Mouse (Mus musculus) WW6 (cell line): ENCODE measurements around the gene Abhd16a.

ENCODE experiments used
- DNase-seq: peaks from one replicate; pipeline ENCODE4 v3.0.0-alpha.2; 2013; ENCODE audit warnings: low read depth, low spot score

The Abhd16a gene

DNA sequence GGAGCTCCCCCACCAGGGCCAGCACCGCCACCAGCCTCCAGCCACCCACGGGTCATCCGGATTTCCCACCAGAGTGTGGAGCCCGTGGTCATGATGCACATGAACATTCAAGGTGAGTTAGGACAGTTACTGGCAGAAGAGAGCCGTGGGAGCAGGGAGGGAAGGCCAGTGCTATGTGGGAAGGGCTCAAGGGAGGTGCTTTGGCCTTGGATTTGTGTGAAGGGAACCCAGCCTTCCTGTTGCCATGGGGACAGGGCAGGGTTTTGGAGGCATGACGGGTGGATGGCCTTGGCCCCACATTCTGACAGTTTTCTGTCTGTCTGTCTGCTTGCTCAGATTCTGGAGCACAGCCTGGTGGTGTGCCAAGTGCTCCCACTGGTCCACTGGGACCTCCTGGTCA, 52.9 kb downstream of the Abhd16a start:
- DNase-seq, result no peak

DNA sequence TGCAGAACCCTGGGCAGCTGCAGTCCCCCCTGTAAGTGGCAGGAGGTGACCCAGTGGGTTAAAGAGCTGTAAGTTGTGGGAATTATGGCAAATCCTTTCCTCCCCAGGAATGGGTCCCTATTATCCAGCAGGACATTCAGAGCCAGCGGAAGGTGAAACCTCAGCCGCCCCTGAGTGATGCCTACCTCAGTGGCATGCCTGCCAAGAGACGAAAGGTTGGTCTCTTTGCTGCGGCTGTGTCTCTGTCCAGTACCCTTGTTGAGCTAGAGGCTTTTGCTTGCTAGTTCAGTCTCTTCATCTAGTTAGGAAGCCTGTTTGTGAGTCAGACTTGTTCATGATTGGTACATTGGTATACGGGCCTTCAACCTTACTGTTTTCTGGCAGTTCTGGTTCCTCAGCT, 57.1 kb downstream of the Abhd16a start:
- no peak for DNase-seq

- DNase-seq, result no peak
Measured at GRCm38 (mm10) chr17:35147348-35147747, 58.3 kb downstream of the Abhd16a start.

- DNase-seq, result no peak
Measured at GRCm38 (mm10) chr17:35147922-35148639, 59.0 kb downstream of the Abhd16a start.

DNA sequence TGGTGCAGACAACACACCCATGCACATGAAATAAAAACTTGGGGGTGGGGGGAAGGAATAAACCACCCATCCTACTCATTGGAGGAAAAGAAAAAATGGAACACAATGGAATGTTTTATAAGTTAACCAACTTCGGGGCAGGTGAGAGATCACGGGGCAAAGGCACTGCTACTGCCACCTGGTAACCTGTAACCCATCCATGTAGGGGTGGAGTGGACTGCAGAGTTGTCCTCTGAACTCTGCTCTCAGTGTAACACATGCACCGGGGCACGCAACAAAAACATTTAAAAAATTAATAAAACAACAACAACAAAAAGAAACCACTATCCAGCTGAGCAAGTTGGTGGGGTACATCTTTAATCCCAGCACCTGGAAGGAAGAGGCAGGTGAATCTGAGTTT, 63.1 kb downstream of the Abhd16a start:
- DNase-seq, result no peak
